Mouse (Mus musculus): ENCODE data around the gene Six6. TPM values are rescaled to one million over a fixed set of nuclear protein-coding genes. Genes with fewer than 3 reads are reported as not detected.

The Six6 gene
- total RNA-seq, 2 experiments from 2014 or later = not detected

- ATAC-seq (replicated peaks; ENCODE audit: poor library complexity, severe bottlenecking) = no peak
These were observed 15.2 kb downstream of the Six6 start for GRCm38 (mm10) chr12:72954906-72955305.

- no peak for ATAC-seq (replicated peaks; ENCODE audit: poor library complexity, severe bottlenecking)
These were observed 18.2 kb downstream of the Six6 start for GRCm38 (mm10) chr12:72957829-72958424.

- ATAC-seq (replicated peaks; ENCODE audit: poor library complexity, severe bottlenecking) = no peak
These were observed 18.8 kb downstream of the Six6 start for GRCm38 (mm10) chr12:72958446-72958845.

GRCm38 (mm10) chr12:72962761-72963160 is 23.1 kb downstream of the Six6 start:
- no peak for ATAC-seq (replicated peaks; ENCODE audit: poor library complexity, severe bottlenecking)

- no peak for ATAC-seq (replicated peaks; ENCODE audit: poor library complexity, severe bottlenecking)
These were observed 27.8 kb downstream of the Six6 start for GRCm38 (mm10) chr12:72967541-72967940.

GRCm38 (mm10) chr12:72970620-72971019 is 30.9 kb downstream of the Six6 start:
- ATAC-seq (replicated peaks; ENCODE audit: poor library complexity, severe bottlenecking) = no peak

GRCm38 (mm10) chr12:72973161-72973560 is 33.5 kb downstream of the Six6 start:
- peak; percentile 65 for ATAC-seq (replicated peaks; ENCODE audit: poor library complexity, severe bottlenecking)

GRCm38 (mm10) chr12:72976172-72976571 is 36.5 kb downstream of the Six6 start:
- ATAC-seq (replicated peaks; ENCODE audit: poor library complexity, severe bottlenecking) = no peak

- peak; percentile 98 for ATAC-seq (replicated peaks; ENCODE audit: poor library complexity, severe bottlenecking)
These were observed 37.0 kb downstream of the Six6 start for GRCm38 (mm10) chr12:72976718-72977117.

GRCm38 (mm10) chr12:72977851-72978250 is 38.2 kb downstream of the Six6 start:
- no peak for ATAC-seq (replicated peaks; ENCODE audit: poor library complexity, severe bottlenecking)

GRCm38 (mm10) chr12:72979236-72979635 is 39.5 kb downstream of the Six6 start:
- no peak for ATAC-seq (replicated peaks; ENCODE audit: poor library complexity, severe bottlenecking)

GRCm38 (mm10) chr12:72982616-72983015 is 42.9 kb downstream of the Six6 start:
- no peak for ATAC-seq (replicated peaks; ENCODE audit: poor library complexity, severe bottlenecking)

GRCm38 (mm10) chr12:72983071-72983857 is 43.6 kb downstream of the Six6 start:
- ATAC-seq (replicated peaks; ENCODE audit: poor library complexity, severe bottlenecking) = no peak

Other genes starting within 250 kb of the Six6 start
- 52.5 and 63.6 TPM in 2 replicates for gene Ppm1a, start 182.4 kb upstream of the Six6 start, total RNA-seq (2014; fragmentation: Nextera tagmentation)
- gene Ppm1a, start 182.4 kb upstream of the Six6 start, total RNA-seq (2017) = 104 and 111 TPM in 2 replicates
- 0.60 TPM in 1 of 2 replicates, not detected in the other for gene 4930447C04Rik, start 882 bp downstream of the Six6 start, total RNA-seq (2014; fragmentation: Nextera tagmentation)
- gene 4930447C04Rik, start 882 bp downstream of the Six6 start, total RNA-seq (2017) = 1.3 and 8.6 TPM in 2 replicates
- gene Six1, start 114.0 kb downstream of the Six6 start, total RNA-seq (2014; fragmentation: Nextera tagmentation) = not detected in 2 replicates
- 0.30 TPM in 1 of 2 replicates, not detected in the other for gene Six1, start 114.0 kb downstream of the Six6 start, total RNA-seq (2017)
- not detected in 2 replicates for gene Six4, start 173.6 kb downstream of the Six6 start, total RNA-seq (2014; fragmentation: Nextera tagmentation)
- not detected in 2 replicates for gene Six4, start 173.6 kb downstream of the Six6 start, total RNA-seq (2017)
- 13.5 and 28.0 TPM in 2 replicates for gene Mnat1, start 183.8 kb downstream of the Six6 start, total RNA-seq (2014; fragmentation: Nextera tagmentation)
- gene Mnat1, start 183.8 kb downstream of the Six6 start, total RNA-seq (2017) = 34.0 and 44.5 TPM in 2 replicates

Measured in granulocyte monocyte progenitor cell, adult 5-6 weeks (primary cell).